Mouse (Mus musculus) embryo, embryonic 9.5 days (tissue): ENCODE data around the gene Jph2.

Experiments used
- DNase-seq: peaks from one replicate; pipeline ENCODE4 v3.0.0-alpha.2; 2017; ENCODE audit errors: extremely low spot score

Jph2 gene

GRCm38 (mm10) chr2:163309376-163309775, 88.4 kb downstream of the Jph2 start:
- no peak for DNase-seq

- DNase-seq: no peak
Observed at GRCm38 (mm10) chr2:163303037-163303436, 94.8 kb downstream of the Jph2 start.

GRCm38 (mm10) chr2:163301641-163302040, 96.2 kb downstream of the Jph2 start:
- no peak for DNase-seq

GRCm38 (mm10) chr2:163300069-163301060, 97.4 kb downstream of the Jph2 start:
- DNase-seq: no peak

DNA sequence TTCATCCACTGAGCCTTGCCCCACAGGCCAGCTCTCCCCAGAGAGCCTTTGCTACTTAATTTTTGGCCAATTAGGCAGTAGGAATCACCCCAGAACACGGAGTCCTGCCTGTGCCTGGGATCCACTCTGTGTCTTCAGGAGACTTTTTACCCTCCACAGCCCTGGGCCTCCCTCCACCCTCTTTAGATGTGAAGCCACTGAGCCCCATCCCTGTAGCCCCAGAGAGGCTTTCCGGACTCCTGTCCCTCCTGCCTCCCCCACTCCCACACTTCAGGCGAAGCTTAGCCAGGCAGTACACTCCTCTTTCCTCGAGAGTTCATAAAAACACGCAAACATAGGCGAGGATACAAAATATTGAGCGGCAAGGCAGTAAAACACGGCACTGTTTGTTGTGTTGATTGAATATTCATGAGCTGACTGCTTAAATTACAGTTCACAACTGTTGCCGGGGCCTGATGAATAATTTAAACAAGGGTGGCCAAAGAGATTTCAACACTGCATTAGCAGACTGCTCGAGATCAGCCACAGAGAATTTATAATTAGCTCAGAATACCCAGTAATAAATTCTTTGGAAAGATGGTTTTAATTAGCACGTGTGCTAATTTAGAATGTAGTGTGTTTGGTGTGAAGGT, 100.7 kb downstream of the Jph2 start:
- DNase-seq: no peak

GRCm38 (mm10) chr2:163288881-163289379, 108.9 kb downstream of the Jph2 start:
- peak; percentile 57 for DNase-seq
